Mouse (Mus musculus) embryonic fibroblast, embryonic 13.5 days (primary cell): ENCODE results near the gene Tcf7.

ENCODE experiments used
- CTCF ChIP-seq: IDR thresholded peaks from 2 replicates; pipeline ENCODE4 v1.5.1; 2011; ENCODE audit warnings: mild to moderate bottlenecking, control low read depth, low read length, moderate library complexity, borderline replicate concordance; ENCODE audit not compliant: insufficient read depth
- POLR2A ChIP-seq: IDR thresholded peaks from 2 replicates; pipeline ENCODE4 v1.6.1; 2011; ENCODE audit warnings: low read depth, mild to moderate bottlenecking, control low read depth, low read length, moderate library complexity

DNA sequence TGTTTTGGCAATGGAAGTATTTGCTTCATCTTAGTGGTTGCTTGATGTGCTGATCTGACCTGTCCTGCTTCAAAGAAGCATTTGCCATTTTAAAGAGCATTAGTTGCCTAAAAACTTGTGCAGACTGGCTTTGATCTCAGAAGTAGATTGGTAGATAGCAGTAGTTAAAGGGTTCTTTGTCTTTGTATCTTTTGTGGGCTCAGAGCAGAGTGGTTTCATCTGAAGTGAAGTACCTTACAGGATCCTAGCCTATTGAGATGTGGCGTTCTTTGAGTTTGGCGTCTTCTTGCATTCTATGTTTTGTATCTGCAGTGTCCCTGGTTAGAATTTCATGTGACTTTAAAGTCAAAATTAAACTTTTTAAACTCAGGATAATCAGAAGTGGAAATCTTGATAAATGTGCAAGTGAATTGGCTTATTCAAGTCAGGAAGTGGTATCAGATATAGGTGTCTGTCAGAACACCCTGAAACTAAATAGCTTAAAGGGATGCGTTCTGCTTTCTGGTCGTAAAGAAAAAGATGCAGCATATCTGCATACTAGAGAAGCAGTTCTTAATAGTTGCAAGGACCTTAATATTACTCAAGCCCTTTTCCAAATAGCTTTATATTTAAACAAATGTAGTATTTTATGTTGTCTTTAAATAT, 41.8 kb downstream of the Tcf7 start:
- no peak for TF ChIP-seq CTCF
- no peak for TF ChIP-seq POLR2A
